Mouse (Mus musculus) spleen, postnatal 10 days (tissue): ENCODE data around the gene Pcna.
"Not testable (repeated sequence)": the region's sequence is repeated elsewhere in the genome, so short reads cannot be mapped to it uniquely, and the experiment has no call there.

Experiments used
- DNase-seq, 2 experiments: peaks; one replicate each; pipeline ENCODE4 v3.0.0; 2021 to 2022; ENCODE audit warnings: low spot score in 2 of 2

Pcna gene

GRCm38 (mm10) chr2:132252542-132253528, at the start of gene Pcna:
Pcna (minus strand) TSS chr2:132253314.
- DNase-seq: peak; percentile 90 to 96

- DNase-seq: no peak
These were observed 48.3 kb upstream of the Pcna start for GRCm38 (mm10) chr2:132301436-132301835.

DNA sequence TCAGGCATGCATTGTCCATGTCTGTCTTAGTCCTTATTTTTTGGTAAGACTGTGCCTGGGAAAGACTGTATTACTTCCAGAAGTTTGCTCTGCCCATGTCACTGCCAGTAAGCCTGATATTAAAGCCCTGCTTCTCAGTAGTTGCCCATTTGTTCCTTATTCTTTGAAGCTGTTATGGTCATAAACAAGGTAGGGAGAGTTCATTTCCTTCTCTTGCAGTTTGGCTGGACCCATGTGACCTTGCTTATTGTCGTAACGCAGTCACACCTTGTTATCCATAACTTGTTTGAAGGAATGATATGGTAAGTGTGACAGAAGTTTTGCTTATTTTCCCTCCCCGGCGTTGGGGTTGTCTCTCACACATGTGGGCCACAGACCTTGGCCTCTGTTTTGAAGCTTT, 45.1 kb upstream of the Pcna start:
- no peak for DNase-seq

GRCm38 (mm10) chr2:132293694-132294450, 40.8 kb upstream of the Pcna start:
- DNase-seq: no peak

GRCm38 (mm10) chr2:132292083-132292482, 39.0 kb upstream of the Pcna start:
- no peak for DNase-seq

DNA sequence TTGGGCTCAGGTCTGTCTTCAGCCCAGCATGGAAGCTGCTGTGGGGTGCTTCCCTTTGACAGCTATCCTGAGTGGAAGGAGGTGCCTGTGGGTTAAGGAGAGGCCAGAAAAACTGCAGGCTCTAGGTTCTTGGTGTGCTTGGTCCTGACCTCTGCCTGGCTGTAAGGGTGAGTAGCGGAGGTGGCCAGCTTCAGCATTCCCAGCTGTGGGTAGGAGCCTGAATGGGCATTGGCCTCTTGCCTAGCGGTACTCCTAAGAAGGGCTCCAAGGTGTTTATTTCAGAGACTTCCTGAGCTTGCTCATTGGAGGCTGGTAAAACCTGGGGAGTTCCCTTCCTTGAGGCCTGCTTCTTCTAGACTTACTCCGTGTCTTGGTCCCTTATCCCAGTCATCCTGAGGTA, 38.2 kb upstream of the Pcna start:
- no peak for DNase-seq

DNA sequence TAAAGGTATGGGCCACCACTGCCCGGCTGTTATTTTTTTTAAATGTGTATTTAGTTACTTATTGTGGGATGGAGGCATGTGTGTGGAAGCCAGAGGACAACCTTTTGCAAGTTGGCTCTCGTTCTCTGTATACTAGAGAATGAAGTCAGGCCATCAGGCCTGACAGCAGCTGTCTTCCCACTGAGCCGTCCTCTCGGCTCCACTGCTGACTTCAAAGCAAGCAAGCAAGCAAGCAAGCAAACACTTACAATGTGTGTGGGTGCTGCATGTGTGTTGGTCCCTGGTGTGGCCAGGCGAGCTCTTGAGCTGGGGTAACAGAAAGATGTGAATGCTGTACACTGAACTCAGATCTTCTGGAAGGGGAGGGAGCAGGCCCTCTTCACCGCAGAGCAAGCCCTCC, 37.7 kb upstream of the Pcna start:
- DNase-seq: no peak

DNA sequence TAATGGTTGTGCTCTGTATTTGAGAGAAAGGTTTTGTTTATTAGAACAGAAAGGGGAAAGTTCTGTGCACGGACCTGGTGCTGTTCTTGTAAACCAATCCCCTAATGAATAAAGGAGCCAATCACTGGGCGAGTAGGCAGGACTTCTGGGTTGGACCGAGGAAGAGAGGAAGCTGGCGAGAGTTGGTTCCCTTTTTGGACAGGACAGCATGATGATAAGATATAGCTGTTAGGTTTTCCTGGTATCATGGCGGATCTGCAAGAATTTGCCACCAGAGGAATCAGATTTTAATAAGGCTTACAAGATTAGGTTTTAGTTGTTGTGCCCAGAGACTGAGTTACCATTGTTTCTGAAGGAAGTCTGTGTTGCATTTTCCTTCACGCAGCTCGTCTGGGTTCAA, 36.1 kb upstream of the Pcna start:
- DNase-seq: not testable (repeated sequence)

- no peak for DNase-seq
These were observed 33.4 kb upstream of the Pcna start for GRCm38 (mm10) chr2:132286376-132287076.

DNA sequence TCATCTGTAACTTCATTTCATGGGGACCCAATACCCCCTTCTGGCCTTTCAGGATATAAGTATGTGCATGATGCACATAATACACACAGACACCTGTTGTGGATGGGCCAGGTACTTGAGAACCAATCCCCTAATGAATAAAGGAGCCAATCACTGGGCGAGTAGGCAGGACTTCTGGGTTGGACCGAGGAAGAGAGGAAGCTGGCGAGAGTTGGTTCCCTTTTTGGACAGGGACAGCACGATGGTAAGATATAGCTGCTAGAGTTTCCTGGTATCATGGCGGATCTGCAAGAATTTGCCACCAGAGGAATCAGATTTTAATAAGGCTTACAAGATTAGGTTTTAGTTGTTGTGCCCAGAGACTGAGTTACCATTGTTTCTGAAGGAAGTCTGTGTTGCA, 32.6 kb upstream of the Pcna start:
- DNase-seq: not testable (repeated sequence)

DNA sequence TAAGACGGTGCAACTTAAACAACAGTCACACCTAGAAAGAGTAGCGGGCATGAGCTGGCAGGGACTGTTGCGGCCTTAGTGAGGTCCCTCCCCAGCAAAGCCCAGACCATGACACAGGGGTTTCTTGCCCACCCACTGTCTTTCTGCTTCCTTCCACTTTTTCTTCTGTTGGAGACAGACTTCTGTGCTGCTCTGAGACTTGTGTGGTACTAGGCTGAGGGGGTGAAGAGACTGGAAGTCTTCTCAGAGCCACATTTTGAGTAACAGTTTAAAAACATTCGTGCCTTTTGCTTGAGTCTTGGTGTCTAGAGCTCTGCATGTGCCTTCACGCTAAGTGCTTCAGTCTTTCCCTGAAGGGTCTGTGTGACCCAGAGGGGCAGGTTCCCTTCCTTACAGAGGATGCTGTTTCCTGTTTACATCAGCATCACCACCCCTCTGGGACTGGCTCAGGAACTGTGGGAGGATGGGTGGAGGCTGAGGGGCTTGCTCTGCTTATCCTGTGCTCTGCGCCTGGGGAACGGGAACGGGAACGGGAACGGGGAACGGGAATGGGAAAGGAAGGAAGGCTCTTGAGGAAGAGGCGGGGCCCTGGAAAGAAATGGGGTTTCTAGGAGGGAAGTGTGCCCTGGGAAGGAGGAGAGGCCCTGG, 31.5 kb upstream of the Pcna start:
- no peak for DNase-seq

- no peak for DNase-seq
These were observed 30.3 kb upstream of the Pcna start for GRCm38 (mm10) chr2:132283236-132284070.

- no peak for DNase-seq
These were observed 29.5 kb upstream of the Pcna start for GRCm38 (mm10) chr2:132282453-132283174.

DNA sequence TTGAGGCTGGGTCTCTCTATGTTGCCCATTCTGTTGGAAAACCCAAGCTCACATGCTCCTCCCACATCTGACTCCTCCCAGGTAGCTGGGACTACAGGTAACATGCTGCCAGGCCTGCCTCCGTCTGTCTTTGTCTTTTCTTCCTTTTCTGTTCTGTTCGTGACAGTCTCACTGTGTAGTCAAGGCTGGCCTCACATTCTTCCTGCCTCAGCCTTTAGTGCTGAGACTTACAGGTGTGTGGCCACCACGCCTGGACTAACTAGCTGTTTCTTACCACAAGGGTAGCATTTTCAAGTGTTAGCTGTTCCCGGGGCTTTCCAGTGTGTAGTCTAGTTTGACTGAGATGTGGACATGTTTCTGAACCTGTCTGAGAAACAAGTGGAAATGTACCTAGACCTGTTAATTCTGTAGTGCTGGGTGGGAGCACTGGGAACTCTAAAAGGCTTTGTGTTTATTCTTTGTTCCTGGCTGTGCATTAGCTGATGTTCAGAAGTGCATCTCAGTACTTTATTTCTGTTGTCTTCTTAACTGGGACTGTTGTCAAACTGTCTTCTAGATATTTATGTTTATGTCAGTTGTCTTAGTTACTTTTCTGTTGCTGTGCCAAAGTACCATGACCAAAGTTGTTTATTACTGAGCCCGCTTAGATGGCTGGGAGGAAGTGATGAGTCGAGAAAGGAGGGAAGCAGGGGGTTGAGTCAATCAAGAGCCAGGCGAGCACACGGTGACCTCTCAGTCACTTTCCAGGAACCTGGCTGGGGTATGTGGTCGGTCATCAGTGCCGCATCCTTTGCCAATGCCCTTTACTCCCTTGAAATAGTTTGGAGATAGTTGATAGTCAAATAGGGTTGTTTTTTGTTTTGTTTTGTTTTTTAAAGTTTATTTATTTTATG, 28.7 kb upstream of the Pcna start:
- DNase-seq: no peak

DNA sequence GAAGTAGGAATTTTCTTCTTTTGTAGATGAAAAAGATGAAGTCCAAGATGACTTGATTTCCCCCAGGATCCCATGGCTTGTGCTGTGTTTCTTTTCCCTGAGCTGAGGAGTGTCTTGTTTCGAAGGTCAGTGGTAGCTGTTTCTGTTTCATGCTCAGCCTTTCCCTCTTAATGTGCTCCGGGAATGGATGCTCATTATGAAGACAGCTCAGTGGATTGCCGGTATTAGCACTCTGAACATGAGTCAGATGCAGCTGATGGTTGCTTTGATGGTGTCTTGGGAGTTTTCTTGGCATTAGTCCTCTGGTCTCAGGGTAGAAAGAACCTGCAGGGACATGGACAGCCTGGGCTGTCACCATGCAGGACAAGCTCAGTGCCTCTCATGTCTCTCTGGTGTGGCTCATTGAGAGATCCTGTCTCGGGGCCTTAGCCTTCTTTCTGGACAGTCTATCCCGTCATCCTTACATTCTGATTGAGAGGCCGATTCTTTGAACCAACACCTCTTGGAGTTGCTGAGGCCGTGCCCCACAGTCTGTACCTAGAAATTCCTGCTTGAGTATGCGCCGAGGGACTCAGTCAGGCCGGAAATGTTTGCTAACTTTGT, 27.5 kb upstream of the Pcna start:
- DNase-seq: no peak

- no peak for DNase-seq
These were observed 26.9 kb upstream of the Pcna start for GRCm38 (mm10) chr2:132279978-132280377.

DNA sequence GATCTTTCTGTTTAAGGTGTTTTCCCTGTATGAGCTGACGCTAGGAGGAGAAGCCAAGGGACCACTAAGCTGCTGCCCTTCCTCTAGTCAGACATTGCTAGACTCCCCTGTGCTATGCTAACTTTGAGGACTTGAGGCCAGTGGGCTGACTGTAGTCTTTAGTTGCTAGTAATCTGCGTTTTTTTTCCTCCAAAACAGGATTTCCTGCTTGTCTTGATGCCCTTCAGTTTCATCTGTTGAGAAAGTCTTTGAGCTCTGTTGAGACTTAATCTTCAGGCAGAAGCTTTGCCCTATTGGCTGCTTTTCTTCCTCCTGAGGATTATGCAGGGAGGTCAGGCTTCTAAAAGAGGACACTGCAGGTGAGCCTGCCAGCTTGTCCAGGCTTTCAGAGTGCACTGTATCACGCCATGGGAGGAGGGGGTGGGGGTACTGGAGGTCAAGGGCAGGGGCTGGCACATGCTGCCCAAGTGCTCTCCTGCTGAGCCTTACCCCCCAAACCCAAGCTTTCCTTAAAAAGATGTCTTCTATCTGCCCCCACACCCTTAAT, 26.3 kb upstream of the Pcna start:
- DNase-seq: no peak

GRCm38 (mm10) chr2:132278273-132278853, 25.2 kb upstream of the Pcna start:
- DNase-seq: no peak
